Mouse (Mus musculus): ENCODE measurements around the gene Supt5. TPM values are rescaled to one million over a fixed set of nuclear protein-coding genes. Genes with fewer than 3 reads are reported as not detected.

Supt5 gene
- polyA plus RNA-seq, 1 experiment from 2014 or later = 106 TPM

DNA sequence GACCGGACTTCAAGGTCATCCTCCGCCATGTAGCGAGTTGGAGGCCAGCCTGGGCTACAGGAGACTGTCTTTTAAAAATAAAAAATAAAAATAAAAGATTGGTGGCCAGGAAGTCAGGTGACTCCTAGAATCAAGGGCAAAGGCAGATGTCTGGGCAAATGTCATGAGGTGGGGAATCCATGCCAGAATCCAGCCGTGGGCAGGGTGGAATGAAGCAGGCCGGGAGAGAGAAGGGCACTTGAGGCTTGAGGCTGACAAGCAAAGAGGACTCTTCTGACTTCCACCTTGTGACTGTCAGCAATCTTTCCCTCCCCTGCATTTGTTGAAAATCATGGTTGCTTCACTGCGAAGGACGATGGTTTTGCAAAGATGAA lies 60.3 kb downstream of the Supt5 start:
- H3K27me3 ChIP-seq = no peaks in the 10 kb centered on the region
- H3K9ac ChIP-seq = peak overlapping the region; percentile 90
- ATAC-seq (ENCODE audit: low FRiP score, low read depth) = no peak
- 89% methylated on average over 7 of the region's 7 CpGs for WGBS
- peak overlapping the region; percentile 83 for H3K4me2 ChIP-seq (replicated peaks)
- peaks cover 7% of the 10 kb centered on the region for H3K4me1 ChIP-seq
- H3K27ac ChIP-seq = no peak overlapping the region
- H3K36me3 ChIP-seq = peaks cover 2% of the 10 kb centered on the region
- no peaks in the 10 kb centered on the region for H3K9me3 ChIP-seq
- H3K4me3 ChIP-seq = peak overlapping the region; percentile 70

GRCm38 (mm10) chr7:28277615-28278278 lies 60.8 kb downstream of the Supt5 start, which contains the start of gene Eid2b:
TSS of gene Eid2b (plus strand) at chr7:28277739.
- no peaks in the 10 kb centered on the region for H3K27me3 ChIP-seq
- peaks cover 7% of the 10 kb centered on the region for H3K36me3 ChIP-seq
- peak within 1 kb of the TSS; percentile 63; the same call in 1 of the 2 replicates for H3K27ac ChIP-seq
- ATAC-seq (ENCODE audit: low FRiP score, low read depth) = peak; percentile 79
- 3% methylated on average over 68 of the region's 68 CpGs for WGBS
- H3K4me2 ChIP-seq (replicated peaks) = peak within 1 kb of the TSS; percentile 83
- no peaks in the 10 kb centered on the region for H3K9me3 ChIP-seq
- peaks cover 7% of the 10 kb centered on the region for H3K4me1 ChIP-seq
- H3K9ac ChIP-seq = peak within 1 kb of the TSS; percentile 90
- peak within 1 kb of the TSS; percentile 70 for H3K4me3 ChIP-seq

DNA sequence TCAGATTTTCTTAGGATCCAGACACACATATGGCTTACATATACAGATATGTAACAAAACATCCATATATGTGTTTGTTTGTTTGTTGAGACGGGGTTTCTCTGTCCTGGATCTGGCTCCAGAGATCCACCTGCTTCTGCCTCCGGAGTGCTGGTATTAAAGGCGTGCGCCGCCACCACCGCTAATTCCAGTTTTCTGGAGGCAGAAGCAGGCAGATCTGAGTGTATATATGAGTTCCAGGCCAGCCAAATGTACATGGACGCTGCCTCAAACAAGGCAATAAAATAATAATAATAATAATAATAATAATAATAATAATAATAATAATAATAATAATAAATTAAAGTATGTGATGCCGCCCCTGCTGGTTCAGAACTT lies 61.3 kb downstream of the Supt5 start:
- Histone ChIP-seq H3K36me3 (peaks cover 12% of the 10 kb centered on the region), H3K27me3 (no peaks in the 10 kb centered on the region), H3K4me3 (no peak overlapping the region), H3K4me2 (replicated peaks) (no peak overlapping the region), H3K9me3 (no peaks in the 10 kb centered on the region), H3K9ac (no peak overlapping the region), H3K4me1 (peaks cover 7% of the 10 kb centered on the region), H3K27ac (no peak overlapping the region)
- ATAC-seq (ENCODE audit: low FRiP score, low read depth) = no peak
- 57% methylated on average over 8 of the region's 8 CpGs for WGBS

DNA sequence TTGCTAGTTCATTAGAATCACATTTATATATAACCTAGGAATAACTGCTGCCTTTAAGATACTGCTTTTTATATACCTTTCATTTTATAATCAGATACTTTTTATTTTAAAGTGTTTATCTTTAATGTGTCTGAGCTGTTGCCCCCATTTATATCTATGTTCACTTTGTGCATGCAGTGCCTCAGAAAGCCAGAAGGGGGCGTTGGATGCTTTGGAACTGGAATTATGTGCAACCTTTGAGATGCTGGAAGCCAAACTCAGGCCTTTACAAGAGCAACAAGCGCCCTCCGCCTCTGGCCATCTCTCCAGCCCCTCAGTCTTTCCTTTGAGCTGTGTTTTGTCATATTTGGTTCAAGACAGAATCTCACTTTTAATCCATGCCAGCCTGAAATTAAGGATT lies 66.8 kb downstream of the Supt5 start:
- peaks cover 38% of the 10 kb centered on the region for H3K36me3 ChIP-seq
- ATAC-seq (ENCODE audit: low FRiP score, low read depth) = no peak
- H3K27me3 ChIP-seq = no peaks in the 10 kb centered on the region

GRCm38 (mm10) chr7:28269355-28269754 lies 69.2 kb downstream of the Supt5 start:
- 95% methylated on average over 12 of the region's 12 CpGs for WGBS
- no peak for ATAC-seq (ENCODE audit: low FRiP score, low read depth)
- H3K4me2 ChIP-seq (replicated peaks) = peak overlapping the region; percentile 82
- peak overlapping the region; percentile 95; the same call in 1 of the 2 replicates for H3K4me3 ChIP-seq
- H3K9me3 ChIP-seq = no peaks in the 10 kb centered on the region
- H3K36me3 ChIP-seq = peaks cover 38% of the 10 kb centered on the region
- H3K9ac ChIP-seq = no peak overlapping the region
- H3K27ac ChIP-seq = no peak overlapping the region
- H3K4me1 ChIP-seq = peaks cover 12% of the 10 kb centered on the region
- no peaks in the 10 kb centered on the region for H3K27me3 ChIP-seq

More for the DNA sequence above, 66.8 kb downstream of the Supt5 start:
- H3K4me2 ChIP-seq (replicated peaks) = no peak overlapping the region
- WGBS = 70% methylated on average over 3 of the region's 3 CpGs
- H3K4me1 ChIP-seq = peaks cover 12% of the 10 kb centered on the region
- no peaks in the 10 kb centered on the region for H3K9me3 ChIP-seq
- H3K27ac ChIP-seq = no peak overlapping the region
- no peak overlapping the region for H3K4me3 ChIP-seq
- no peak overlapping the region for H3K9ac ChIP-seq

GRCm38 (mm10) chr7:28268576-28268975 lies 70.0 kb downstream of the Supt5 start:
- no peaks in the 10 kb centered on the region for H3K27me3 ChIP-seq
- no peak for ATAC-seq (ENCODE audit: low FRiP score, low read depth)
- peaks cover 12% of the 10 kb centered on the region for H3K4me1 ChIP-seq
- peak overlapping the region; percentile 95 for H3K4me3 ChIP-seq
- peak overlapping the region; percentile 93 for H3K27ac ChIP-seq
- H3K9ac ChIP-seq = peak overlapping the region; percentile 99
- peaks cover 38% of the 10 kb centered on the region for H3K36me3 ChIP-seq
- 27% methylated on average over 16 of the region's 16 CpGs for WGBS
- peak overlapping the region; percentile 82 for H3K4me2 ChIP-seq (replicated peaks)
- H3K9me3 ChIP-seq = no peaks in the 10 kb centered on the region

DNA sequence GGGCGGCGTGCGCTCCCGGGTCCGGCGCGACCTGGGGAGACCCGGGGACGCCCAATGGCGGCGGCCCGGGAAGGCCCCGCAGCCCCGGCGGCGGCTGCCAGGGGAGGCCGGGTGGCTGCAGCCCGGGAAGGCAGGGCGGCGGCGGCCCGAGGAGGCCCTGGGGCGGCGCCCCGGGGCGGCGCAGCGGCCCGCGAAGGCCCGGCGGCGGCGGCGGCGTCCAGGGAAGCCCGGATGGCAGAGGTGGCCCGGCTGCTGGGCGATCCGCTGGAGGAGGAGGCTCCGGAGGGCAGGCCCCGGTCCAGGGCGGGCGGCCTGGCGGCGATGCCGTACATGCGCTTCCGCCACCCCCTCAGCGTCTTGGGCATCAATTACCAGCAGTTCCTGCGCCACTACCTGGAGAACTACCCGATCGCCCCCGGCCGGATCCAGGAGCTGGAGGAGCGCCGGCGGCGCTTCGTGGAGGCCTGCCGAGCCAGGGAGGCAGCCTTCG lies 70.5 kb downstream of the Supt5 start:
- Histone ChIP-seq H3K36me3 (peaks cover 34% of the 10 kb centered on the region), H3K27me3 (no peaks in the 10 kb centered on the region)
- WGBS = 0% methylated on average over 60 of the region's 62 CpGs

GRCm38 (mm10) chr7:28267129-28268041 lies 71.2 kb downstream of the Supt5 start, which contains the start of gene Eid2:
TSS of gene Eid2 (plus strand) at chr7:28267881.
- 8% methylated on average over 56 of the region's 57 CpGs for WGBS
- peak; percentile 94 for ATAC-seq (ENCODE audit: low FRiP score, low read depth)
- peak within 1 kb of the TSS; percentile 93 for H3K27ac ChIP-seq

More for the DNA sequence above, 70.5 kb downstream of the Supt5 start:
- peak overlapping the region; percentile 99 for H3K9ac ChIP-seq
- peaks cover 12% of the 10 kb centered on the region for H3K4me1 ChIP-seq
- peak; percentile 69 for ATAC-seq (ENCODE audit: low FRiP score, low read depth)
- H3K4me3 ChIP-seq = peak overlapping the region; percentile 95
- H3K9me3 ChIP-seq = no peaks in the 10 kb centered on the region
- peak overlapping the region; percentile 82 for H3K4me2 ChIP-seq (replicated peaks)
- peak overlapping the region; percentile 93 for H3K27ac ChIP-seq

GRCm38 (mm10) chr7:28265391-28265790 lies 73.2 kb downstream of the Supt5 start:
- Histone ChIP-seq H3K9ac (no peak overlapping the region), H3K4me2 (replicated peaks) (no peak overlapping the region), H3K4me3 (no peak overlapping the region), H3K9me3 (no peaks in the 10 kb centered on the region), H3K27ac (no peak overlapping the region), H3K4me1 (peaks cover 12% of the 10 kb centered on the region), H3K27me3 (no peaks in the 10 kb centered on the region), H3K36me3 (peaks cover 11% of the 10 kb centered on the region)
- 86% methylated on average over 13 of the region's 13 CpGs for WGBS
- no peak for ATAC-seq (ENCODE audit: low FRiP score, low read depth)

More at GRCm38 (mm10) chr7:28267129-28268041, 71.2 kb downstream of the Supt5 start, which contains the start of gene Eid2:
- Histone ChIP-seq H3K4me2 (replicated peaks) (peak within 1 kb of the TSS; percentile 82), H3K4me3 (peak within 1 kb of the TSS; percentile 95), H3K36me3 (peaks cover 27% of the 10 kb centered on the region), H3K4me1 (peaks cover 12% of the 10 kb centered on the region), H3K9me3 (no peaks in the 10 kb centered on the region), H3K27me3 (no peaks in the 10 kb centered on the region), H3K9ac (peak within 1 kb of the TSS; percentile 99)

Other genes starting within 250 kb of the Supt5 start
- 0.03 TPM in 1 of 2 replicates, not detected in the other for gene 9530053A07Rik, start 209.3 kb downstream of the Supt5 start, polyA plus RNA-seq (2015; fragmentation: Nextera tagmentation; extraction: Ambion mirVana)
- gene Fbl, start 169.0 kb downstream of the Supt5 start, polyA plus RNA-seq (2015; fragmentation: Nextera tagmentation; extraction: Ambion mirVana) = 142 and 151 TPM in 2 replicates
- 15.0 and 16.0 TPM in 2 replicates for gene Dyrk1b, start 159.3 kb downstream of the Supt5 start, polyA plus RNA-seq (2015; fragmentation: Nextera tagmentation; extraction: Ambion mirVana)
- gene Eid2, start 70.9 kb downstream of the Supt5 start, polyA plus RNA-seq (2015; fragmentation: Nextera tagmentation; extraction: Ambion mirVana) = 2.5 and 4.4 TPM in 2 replicates
- gene Eid2b, start 61.0 kb downstream of the Supt5 start, polyA plus RNA-seq (2015; fragmentation: Nextera tagmentation; extraction: Ambion mirVana) = 16.6 TPM in 2 replicates
- 0.20 and 0.48 TPM in 2 replicates for gene Selenov, start 47.6 kb downstream of the Supt5 start, polyA plus RNA-seq (2015; fragmentation: Nextera tagmentation; extraction: Ambion mirVana)
- gene Dll3, start 36.5 kb downstream of the Supt5 start, polyA plus RNA-seq (2015; fragmentation: Nextera tagmentation; extraction: Ambion mirVana) = 1.3 and 1.4 TPM in 2 replicates
- gene Timm50, start 26.7 kb downstream of the Supt5 start, polyA plus RNA-seq (2015; fragmentation: Nextera tagmentation; extraction: Ambion mirVana) = 144 and 146 TPM in 2 replicates
- 908 and 932 TPM in 2 replicates for gene Rps16, start 11.9 kb upstream of the Supt5 start, polyA plus RNA-seq (2015; fragmentation: Nextera tagmentation; extraction: Ambion mirVana)
- gene Plekhg2, start 33.9 kb upstream of the Supt5 start, polyA plus RNA-seq (2015; fragmentation: Nextera tagmentation; extraction: Ambion mirVana) = 89.5 and 98.3 TPM in 2 replicates
- 8.9 and 10.3 TPM in 2 replicates for gene Zfp36, start 41.5 kb upstream of the Supt5 start, polyA plus RNA-seq (2015; fragmentation: Nextera tagmentation; extraction: Ambion mirVana)
- gene Med29, start 54.0 kb upstream of the Supt5 start, polyA plus RNA-seq (2015; fragmentation: Nextera tagmentation; extraction: Ambion mirVana) = 47.9 and 55.0 TPM in 2 replicates
- 77.9 and 89.5 TPM in 2 replicates for gene Paf1, start 54.2 kb upstream of the Supt5 start, polyA plus RNA-seq (2015; fragmentation: Nextera tagmentation; extraction: Ambion mirVana)
- gene Gmfg, start 98.7 kb upstream of the Supt5 start, polyA plus RNA-seq (2015; fragmentation: Nextera tagmentation; extraction: Ambion mirVana) = 7.8 and 8.6 TPM in 2 replicates
- 4.1 and 5.0 TPM in 2 replicates for gene Lrfn1, start 113.2 kb upstream of the Supt5 start, polyA plus RNA-seq (2015; fragmentation: Nextera tagmentation; extraction: Ambion mirVana)
- gene Ifnl2, start 171.7 kb upstream of the Supt5 start, polyA plus RNA-seq (2015; fragmentation: Nextera tagmentation; extraction: Ambion mirVana) = not detected in 2 replicates
- not detected in 2 replicates for gene Ifnl3, start 184.1 kb upstream of the Supt5 start, polyA plus RNA-seq (2015; fragmentation: Nextera tagmentation; extraction: Ambion mirVana)
- not detected in 2 replicates for gene Sycn, start 202.1 kb upstream of the Supt5 start, polyA plus RNA-seq (2015; fragmentation: Nextera tagmentation; extraction: Ambion mirVana)
- gene Nccrp1, start 208.5 kb upstream of the Supt5 start, polyA plus RNA-seq (2015; fragmentation: Nextera tagmentation; extraction: Ambion mirVana) = not detected in 2 replicates